Mouse (Mus musculus): ENCODE results near the gene Mab21l1.

DNA sequence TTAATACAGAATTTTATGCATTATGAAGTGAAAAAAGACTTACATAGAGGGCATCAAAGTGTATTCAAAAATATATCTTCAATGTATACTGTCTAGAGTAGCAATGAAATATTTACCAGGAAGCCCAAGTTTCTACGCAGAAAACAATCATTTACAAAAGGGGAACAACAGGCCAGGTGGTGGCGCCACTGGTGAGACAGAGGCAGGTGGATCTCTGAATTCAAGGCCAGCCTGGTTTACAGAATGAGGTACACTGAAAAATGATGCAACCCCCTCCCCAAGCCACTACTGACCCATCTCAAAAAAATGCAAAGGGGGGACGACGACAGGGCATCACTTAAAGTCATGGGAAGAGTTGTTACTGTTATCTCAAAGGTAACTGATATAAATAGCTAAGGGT lies 29.8 kb upstream of the Mab21l1 start:
- TF ChIP-seq CHD2 (IDR thresholded peaks at IDR 0.05; ENCODE audit: low read depth, low read length) (no peak), ZC3H11A (IDR thresholded peaks at IDR 0.05; ENCODE audit: borderline replicate concordance, low read depth, low read length) (no peak)

Data from ES-E14 (cell line).